Mouse (Mus musculus): ENCODE results near the gene Usp8. TPM values are rescaled to one million over a fixed set of nuclear protein-coding genes. Genes with fewer than 3 reads are reported as not detected.

Gene Usp8
- polyA plus RNA-seq, 1 experiment from 2014 or later, result 42.9 TPM

- DNase-seq (ENCODE audit: low spot score) (no peak), ATAC-seq (ENCODE audit: low read depth) (no peak)
- no peak overlapping the region for H3K27ac ChIP-seq (replicated peaks; ENCODE audit: low read depth, low read length)
- H3K36me3 ChIP-seq (ENCODE audit: control insufficient read depth, insufficient read depth, low read length), result no peaks in the 10 kb centered on the region
- no peak overlapping the region for H3K4me3 ChIP-seq (ENCODE audit: low read depth, low read length)
- no peaks in the 10 kb centered on the region for H3K27me3 ChIP-seq (replicated peaks; ENCODE audit: control insufficient read depth, insufficient read depth, low read length)
- no peak overlapping the region for H3K4me2 ChIP-seq (ENCODE audit: low read depth, low read length)
- H3K9me3 ChIP-seq (ENCODE audit: control insufficient read depth, low read length), result no peaks in the 10 kb centered on the region
- 0 out of 2 replicates have a peak, but pooled peaks cover 8% of the 10 kb centered on the region for H3K4me1 ChIP-seq (ENCODE audit: control insufficient read depth, insufficient read depth, low read length)
- no peak overlapping the region for H3K9ac ChIP-seq (ENCODE audit: low read depth, low read length)
Measured at GRCm38 (mm10) chr2:126712950-126713349, 5.8 kb downstream of the Usp8 start.

GRCm38 (mm10) chr2:126729207-126729606 lies 22.1 kb downstream of the Usp8 start:
- WGBS, result 94% methylated on average over 4 of the region's 4 CpGs
- Histone ChIP-seq H3K4me2 (ENCODE audit: low read depth, low read length) (no peak overlapping the region), H3K4me1 (ENCODE audit: control insufficient read depth, insufficient read depth, low read length) (no peaks in the 10 kb centered on the region), H3K4me3 (ENCODE audit: low read depth, low read length) (no peak overlapping the region), H3K27me3 (replicated peaks; ENCODE audit: control insufficient read depth, insufficient read depth, low read length) (no peaks in the 10 kb centered on the region), H3K9ac (ENCODE audit: low read depth, low read length) (no peak overlapping the region), H3K9me3 (ENCODE audit: control insufficient read depth, low read length) (no peaks in the 10 kb centered on the region), H3K36me3 (ENCODE audit: control insufficient read depth, insufficient read depth, low read length) (peaks cover 60% of the 10 kb centered on the region), H3K27ac (replicated peaks; ENCODE audit: low read depth, low read length) (no peak overlapping the region)
- DNase-seq (ENCODE audit: low spot score) (no peak), ATAC-seq (ENCODE audit: low read depth) (no peak)

DNA sequence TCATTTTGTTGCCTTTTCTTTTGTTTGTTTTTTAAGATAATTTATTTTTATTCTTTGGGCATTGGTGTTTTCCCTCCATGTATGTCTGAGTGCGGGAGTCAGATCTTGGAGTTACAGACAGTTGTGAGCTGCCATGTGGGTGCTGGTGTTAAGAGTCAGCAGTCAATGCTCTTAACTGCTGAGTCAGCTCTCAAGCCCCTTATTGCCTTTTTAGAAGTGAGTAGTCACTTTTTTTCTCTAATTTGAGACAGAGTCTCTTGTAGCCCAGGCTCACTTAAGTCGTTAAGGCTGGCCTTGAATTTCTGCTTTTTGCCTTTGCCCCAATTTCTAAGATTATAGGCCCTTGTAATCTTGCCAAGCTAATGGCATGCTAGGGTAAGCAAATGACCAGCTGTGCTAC lies 23.4 kb downstream of the Usp8 start:
- no peaks in the 10 kb centered on the region for H3K27me3 ChIP-seq (replicated peaks; ENCODE audit: control insufficient read depth, insufficient read depth, low read length)
- H3K4me1 ChIP-seq (ENCODE audit: control insufficient read depth, insufficient read depth, low read length), result no peaks in the 10 kb centered on the region
- 89% methylated on average over 2 of the region's 2 CpGs for WGBS
- H3K36me3 ChIP-seq (ENCODE audit: control insufficient read depth, insufficient read depth, low read length), result peaks cover 66% of the 10 kb centered on the region
- no peaks in the 10 kb centered on the region for H3K9me3 ChIP-seq (ENCODE audit: control insufficient read depth, low read length)
- no peak overlapping the region for H3K27ac ChIP-seq (replicated peaks; ENCODE audit: low read depth, low read length)
- ATAC-seq (ENCODE audit: low read depth) (no peak), DNase-seq (ENCODE audit: low spot score) (no peak)
- H3K4me2 ChIP-seq (ENCODE audit: low read depth, low read length), result no peak overlapping the region
- no peak overlapping the region for H3K9ac ChIP-seq (ENCODE audit: low read depth, low read length)
- H3K4me3 ChIP-seq (ENCODE audit: low read depth, low read length), result no peak overlapping the region

DNA sequence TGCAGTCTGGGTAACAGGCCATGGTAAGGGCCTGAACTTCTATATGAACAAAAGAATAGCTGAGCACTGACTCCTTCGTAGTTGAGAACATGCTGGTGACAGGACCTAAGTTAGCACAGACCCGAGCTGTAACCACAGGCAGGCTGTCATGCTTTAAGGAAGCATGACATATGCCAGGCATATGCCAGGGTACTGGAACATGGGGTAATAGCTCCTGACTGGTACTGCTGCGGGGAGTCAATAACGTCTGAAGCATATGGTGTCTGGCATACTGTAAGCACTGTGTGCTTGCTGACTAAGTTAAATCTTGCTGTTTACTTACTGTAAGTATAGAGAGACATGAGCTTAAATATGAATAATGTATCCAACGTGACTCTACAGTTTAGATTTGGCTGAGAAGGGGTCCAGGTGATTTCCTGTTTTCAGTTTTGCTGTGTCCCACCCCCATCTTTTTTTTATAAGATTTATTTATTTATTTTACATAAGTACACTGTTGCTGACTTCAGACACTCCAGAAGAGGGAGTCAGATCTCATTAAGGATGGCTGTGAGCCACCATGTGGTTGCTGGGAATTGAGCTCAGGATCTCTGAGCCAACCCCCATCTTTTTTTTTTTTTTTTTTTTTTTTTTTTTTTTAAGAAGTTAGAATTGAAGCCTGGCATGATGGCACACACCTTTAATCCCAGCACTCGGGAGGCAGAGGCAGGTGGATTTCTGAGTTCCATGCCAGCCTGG lies 28.4 kb downstream of the Usp8 start:
- no peak overlapping the region for H3K27ac ChIP-seq (replicated peaks; ENCODE audit: low read depth, low read length)
- no peak for ATAC-seq (ENCODE audit: low read depth)
- WGBS, result 79% methylated on average over 6 of the region's 6 CpGs
- no peak overlapping the region for H3K4me3 ChIP-seq (ENCODE audit: low read depth, low read length)
- H3K4me2 ChIP-seq (ENCODE audit: low read depth, low read length), result no peak overlapping the region
- H3K9me3 ChIP-seq (ENCODE audit: control insufficient read depth, low read length), result no peaks in the 10 kb centered on the region
- peak; percentile 5 for DNase-seq (ENCODE audit: low spot score)
- no peaks in the 10 kb centered on the region for H3K27me3 ChIP-seq (replicated peaks; ENCODE audit: control insufficient read depth, insufficient read depth, low read length)
- no peak overlapping the region for H3K9ac ChIP-seq (ENCODE audit: low read depth, low read length)
- no peaks in the 10 kb centered on the region for H3K4me1 ChIP-seq (ENCODE audit: control insufficient read depth, insufficient read depth, low read length)
- H3K36me3 ChIP-seq (ENCODE audit: control insufficient read depth, insufficient read depth, low read length), result peaks cover 88% of the 10 kb centered on the region

- Histone ChIP-seq H3K9ac (ENCODE audit: low read depth, low read length) (no peak overlapping the region), H3K9me3 (ENCODE audit: control insufficient read depth, low read length) (no peaks in the 10 kb centered on the region), H3K4me2 (ENCODE audit: low read depth, low read length) (no peak overlapping the region), H3K36me3 (ENCODE audit: control insufficient read depth, insufficient read depth, low read length) (peaks cover 79% of the 10 kb centered on the region), H3K4me3 (ENCODE audit: low read depth, low read length) (no peak overlapping the region), H3K27me3 (replicated peaks; ENCODE audit: control insufficient read depth, insufficient read depth, low read length) (no peaks in the 10 kb centered on the region), H3K4me1 (ENCODE audit: control insufficient read depth, insufficient read depth, low read length) (no peaks in the 10 kb centered on the region), H3K27ac (replicated peaks; ENCODE audit: low read depth, low read length) (no peak overlapping the region)
- WGBS, result 83% methylated on average over 2 of the region's 2 CpGs
- ATAC-seq (ENCODE audit: low read depth) (no peak), DNase-seq (ENCODE audit: low spot score) (no peak)
Measured at GRCm38 (mm10) chr2:126740314-126740713, 33.2 kb downstream of the Usp8 start.

GRCm38 (mm10) chr2:126743389-126743788 lies 36.3 kb downstream of the Usp8 start:
- 76% methylated on average over 5 of the region's 5 CpGs for WGBS
- no peak for ATAC-seq (ENCODE audit: low read depth)

DNA sequence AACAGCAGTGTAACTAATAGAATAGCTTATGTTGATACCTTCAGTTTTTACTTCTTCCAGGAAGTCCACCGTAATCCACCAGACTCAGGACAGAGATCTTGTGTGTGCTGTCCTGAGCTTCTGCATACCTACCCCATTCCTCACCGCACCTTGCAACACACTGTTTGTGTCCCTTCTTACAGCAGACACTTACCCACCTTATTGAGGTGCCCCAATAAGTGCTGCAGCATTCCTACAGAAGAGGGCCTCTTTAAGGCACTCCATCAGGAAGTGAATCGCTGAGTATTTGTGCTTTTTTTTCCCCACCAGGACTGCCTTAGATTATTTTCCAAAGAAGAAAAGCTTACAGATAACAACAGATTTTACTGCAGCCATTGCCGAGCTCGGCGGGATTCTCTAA lies 48.5 kb downstream of the Usp8 start:
- ATAC-seq (ENCODE audit: low read depth) (no peak), DNase-seq (ENCODE audit: low spot score) (no peak)
- Histone ChIP-seq H3K27ac (replicated peaks; ENCODE audit: low read depth, low read length) (no peak overlapping the region), H3K4me1 (ENCODE audit: control insufficient read depth, insufficient read depth, low read length) (no peaks in the 10 kb centered on the region), H3K9ac (ENCODE audit: low read depth, low read length) (no peak overlapping the region), H3K4me2 (ENCODE audit: low read depth, low read length) (no peak overlapping the region), H3K27me3 (replicated peaks; ENCODE audit: control insufficient read depth, insufficient read depth, low read length) (no peaks in the 10 kb centered on the region), H3K36me3 (ENCODE audit: control insufficient read depth, insufficient read depth, low read length) (peaks cover 94% of the 10 kb centered on the region), H3K4me3 (ENCODE audit: low read depth, low read length) (no peak overlapping the region), H3K9me3 (ENCODE audit: control insufficient read depth, low read length) (no peaks in the 10 kb centered on the region)
- WGBS, result 95% methylated on average over 6 of the region's 6 CpGs

More at GRCm38 (mm10) chr2:126743389-126743788, 36.3 kb downstream of the Usp8 start:
- Histone ChIP-seq H3K4me1 (ENCODE audit: control insufficient read depth, insufficient read depth, low read length) (no peaks in the 10 kb centered on the region), H3K27me3 (replicated peaks; ENCODE audit: control insufficient read depth, insufficient read depth, low read length) (no peaks in the 10 kb centered on the region), H3K36me3 (ENCODE audit: control insufficient read depth, insufficient read depth, low read length) (peaks cover 75% of the 10 kb centered on the region), H3K27ac (replicated peaks; ENCODE audit: low read depth, low read length) (no peak overlapping the region), H3K4me3 (ENCODE audit: low read depth, low read length) (no peak overlapping the region), H3K4me2 (ENCODE audit: low read depth, low read length) (no peak overlapping the region), H3K9ac (ENCODE audit: low read depth, low read length) (no peak overlapping the region), H3K9me3 (ENCODE audit: control insufficient read depth, low read length) (no peaks in the 10 kb centered on the region)
- DNase-seq (ENCODE audit: low spot score), result no peak

DNA sequence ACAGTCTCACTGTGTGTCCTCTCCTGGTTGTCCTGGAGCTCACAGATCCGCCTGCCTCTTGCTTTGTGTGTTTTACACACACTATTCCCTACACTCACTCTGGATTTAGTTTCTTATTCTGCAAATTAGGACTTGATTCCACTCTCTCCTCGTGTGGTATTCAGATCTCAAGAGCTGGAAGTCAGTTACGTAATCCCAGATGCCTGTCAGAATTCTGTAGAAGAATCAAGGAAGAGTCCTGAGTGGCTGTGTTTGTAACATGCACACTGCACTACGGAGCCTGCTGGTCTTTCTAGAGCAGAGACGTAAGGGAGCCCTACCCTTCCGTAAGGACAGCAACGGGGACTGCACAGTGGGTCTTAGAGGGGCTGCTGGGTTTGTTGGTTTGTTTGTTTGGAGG lies 52.2 kb downstream of the Usp8 start:
- H3K4me3 ChIP-seq (ENCODE audit: low read depth, low read length), result no peak overlapping the region
- H3K9me3 ChIP-seq (ENCODE audit: control insufficient read depth, low read length), result no peaks in the 10 kb centered on the region
- peaks cover 89% of the 10 kb centered on the region for H3K36me3 ChIP-seq (ENCODE audit: control insufficient read depth, insufficient read depth, low read length)
- H3K27ac ChIP-seq (replicated peaks; ENCODE audit: low read depth, low read length), result no peak overlapping the region
- no peaks in the 10 kb centered on the region for H3K27me3 ChIP-seq (replicated peaks; ENCODE audit: control insufficient read depth, insufficient read depth, low read length)
- DNase-seq (ENCODE audit: low spot score) (no peak), ATAC-seq (ENCODE audit: low read depth) (no peak)
- 97% methylated on average over 7 of the region's 7 CpGs for WGBS
- H3K4me1 ChIP-seq (ENCODE audit: control insufficient read depth, insufficient read depth, low read length), result no peaks in the 10 kb centered on the region
- no peak overlapping the region for H3K4me2 ChIP-seq (ENCODE audit: low read depth, low read length)
- H3K9ac ChIP-seq (ENCODE audit: low read depth, low read length), result no peak overlapping the region

DNA sequence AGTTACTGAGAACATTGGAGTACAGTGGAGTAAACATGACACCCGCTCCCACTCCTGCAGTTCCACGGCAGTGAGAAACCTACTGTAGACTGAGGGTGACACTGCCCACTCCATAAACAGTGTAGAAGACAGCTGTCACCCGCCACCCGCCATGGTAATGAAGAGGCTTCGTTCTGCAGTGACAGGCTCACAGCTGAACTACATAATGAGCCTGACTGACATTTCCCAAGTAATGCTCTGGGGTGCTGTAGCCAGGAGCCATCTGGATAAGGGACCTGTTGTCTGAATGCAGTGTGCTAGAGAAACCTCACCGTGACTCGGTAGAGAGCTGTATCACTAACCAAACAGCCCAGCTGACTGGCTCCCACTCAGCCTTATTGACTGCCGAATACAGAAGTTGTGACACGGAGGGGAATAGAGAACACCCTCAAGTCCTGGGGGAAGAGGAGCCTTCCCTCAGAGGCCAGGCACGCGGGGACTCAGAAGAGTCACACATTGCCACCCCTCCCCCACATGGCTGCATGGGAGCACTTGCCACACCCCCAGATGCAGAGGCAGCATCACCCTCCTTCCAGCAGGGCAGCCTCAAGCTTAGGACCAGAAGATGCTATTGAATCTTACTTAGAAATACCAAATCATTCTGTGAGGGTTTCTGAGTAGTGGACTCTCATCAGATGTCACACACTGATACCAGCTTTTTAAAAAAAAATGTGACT lies 58.9 kb downstream of the Usp8 start:
- Histone ChIP-seq H3K4me3 (ENCODE audit: low read depth, low read length) (no peak overlapping the region), H3K4me2 (ENCODE audit: low read depth, low read length) (no peak overlapping the region), H3K36me3 (ENCODE audit: control insufficient read depth, insufficient read depth, low read length) (peaks cover 22% of the 10 kb centered on the region), H3K9ac (ENCODE audit: low read depth, low read length) (no peak overlapping the region), H3K27ac (replicated peaks; ENCODE audit: low read depth, low read length) (no peak overlapping the region), H3K9me3 (ENCODE audit: control insufficient read depth, low read length) (no peaks in the 10 kb centered on the region), H3K4me1 (ENCODE audit: control insufficient read depth, insufficient read depth, low read length) (no peaks in the 10 kb centered on the region), H3K27me3 (replicated peaks; ENCODE audit: control insufficient read depth, insufficient read depth, low read length) (no peaks in the 10 kb centered on the region)
- DNase-seq (ENCODE audit: low spot score) (peak; percentile 19), ATAC-seq (ENCODE audit: low read depth) (no peak)
- WGBS, result 40% methylated on average over 11 of the region's 11 CpGs

All from embryonic facial prominence, embryonic 14.5 days (tissue).